Mouse (Mus musculus) small intestine, adult 2 months (tissue): Measurements from ENCODE around the gene Gjc2.

ENCODE experiments used
- CTCF ChIP-seq: fragments of 200-500 bp; IDR thresholded peaks from 2 replicates; pipeline ENCODE4 v1.5.1; 2012; ENCODE audit warnings: low read depth, mild to moderate bottlenecking, control low read depth, inconsistent platforms, low read length, moderate library complexity, mixed read lengths; ENCODE audit not compliant: insufficient replicate concordance, insufficient read length; ENCODE audit errors: extremely low read depth
- POLR2A ChIP-seq: fragments of 200-500 bp; IDR thresholded peaks from 2 replicates; pipeline ENCODE4 v1.6.1; 2012; ENCODE audit warnings: low read depth, mild to moderate bottlenecking, control low read depth, inconsistent platforms, low read length, moderate library complexity

DNA sequence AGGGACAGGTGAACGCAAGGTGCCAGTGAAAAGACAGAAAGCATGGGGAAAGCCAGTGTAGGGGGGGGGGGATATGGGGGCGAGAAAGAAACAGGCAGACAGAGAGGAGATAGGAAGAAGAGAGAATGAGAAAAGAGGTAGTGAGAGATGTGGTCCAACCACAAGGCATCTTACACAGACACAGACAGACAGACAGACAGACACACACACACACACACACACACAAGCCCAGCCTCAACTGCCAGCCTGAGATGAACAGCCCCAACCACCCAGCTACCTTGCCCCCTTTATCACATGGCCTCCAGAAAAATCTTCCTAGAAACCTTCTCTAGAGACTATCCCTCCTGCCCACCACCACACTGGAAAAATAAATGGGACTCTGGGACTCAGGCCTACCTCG, 50.9 kb downstream of the Gjc2 start:
- no peak for TF ChIP-seq CTCF
- no peak for TF ChIP-seq POLR2A
